Mouse (Mus musculus): Measurements from ENCODE around the gene Gm49320.

DNA sequence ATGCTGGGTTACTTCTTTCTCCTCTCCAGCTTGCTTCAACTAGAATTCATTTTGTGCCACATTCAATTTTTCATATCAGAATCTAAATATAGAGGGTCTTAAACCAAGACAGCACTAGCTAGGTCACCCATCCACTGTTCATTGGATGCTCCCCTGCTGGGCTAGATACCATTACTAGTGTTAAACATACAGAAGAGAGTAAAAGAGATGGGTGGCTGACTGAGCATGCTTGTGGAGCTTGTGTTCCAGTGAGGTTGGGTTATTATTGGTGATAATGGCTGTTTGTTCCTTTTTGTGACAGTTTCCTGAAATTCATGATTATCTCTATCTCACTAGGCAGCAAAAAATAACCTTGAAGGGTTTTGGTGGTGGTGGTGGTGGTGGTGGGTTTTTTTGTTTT, 16.6 kb upstream of the Gm49320 start:
- no peak for TF ChIP-seq POLR2A (IDR thresholded peaks at IDR 0.05; ENCODE audit: extremely low read depth, insufficient read depth, low read length)
- no peak for TF ChIP-seq CTCF (IDR thresholded peaks at IDR 0.05; ENCODE audit: low read depth, low read length)

Measured in liver, adult 2 months (tissue).